Mouse (Mus musculus) ES-E14 (cell line): ENCODE data around the gene Tpd52l2. TPM values are rescaled to one million over a fixed set of nuclear protein-coding genes. Genes with fewer than 3 reads are reported as not detected.

Source experiments
- DNase-seq: peaks from one replicate; pipeline ENCODE4 v3.0.0-alpha.2; 2013; ENCODE audit warnings: low read depth, low spot score
- H3K27ac ChIP-seq: 2 replicates; pipeline ENCODE4 v1.5.1; 2012; ENCODE audit warnings: low read depth, mild to moderate bottlenecking, low read length, moderate library complexity, mixed read lengths; ENCODE audit not compliant: poor library complexity, insufficient read depth, severe bottlenecking
- H3K36me3 ChIP-seq: 2 replicates; pipeline ENCODE4 v1.6.1; 2012; ENCODE audit warnings: mild to moderate bottlenecking, low read length, moderate library complexity, mixed read lengths; ENCODE audit not compliant: control insufficient read depth, poor library complexity, insufficient read depth, severe bottlenecking
- H3K4me1 ChIP-seq, 2 experiments: fragments of 150-350 bp in 1 of 2; sonication (generic) in 1 of 2; 2 replicates each; pipeline ENCODE4 v1.6.1; 2012; ENCODE audit warnings: low read length in 2 of 2, mild to moderate bottlenecking in 1 of 2, mixed read lengths in 1 of 2; ENCODE audit not compliant: control insufficient read depth in 2 of 2, insufficient read depth in 2 of 2, poor library complexity in 1 of 2
- H3K4me3 ChIP-seq, 2 experiments: fragments of 150-350 bp in 1 of 2; sonication (generic) in 1 of 2; 2 replicates each; pipeline ENCODE4 v1.5.1; 2012; ENCODE audit warnings: low read length in 2 of 2, low read depth in 1 of 2, mild to moderate bottlenecking in 1 of 2, mixed read lengths in 1 of 2; ENCODE audit not compliant: insufficient read depth in 1 of 2, poor library complexity in 1 of 2, severe bottlenecking in 1 of 2
- H3K9ac ChIP-seq: 2 replicates; pipeline ENCODE4 v1.6.1; 2012; ENCODE audit warnings: low read depth, mild to moderate bottlenecking, low read length, mixed read lengths; ENCODE audit not compliant: poor library complexity, insufficient read depth, severe bottlenecking
- H3K9me3 ChIP-seq: fragments of 150-350 bp; sonication (generic); 2 replicates; pipeline ENCODE4 v1.6.1; 2012; ENCODE audit warnings: low read depth, mild to moderate bottlenecking, low read length; ENCODE audit not compliant: control insufficient read depth, insufficient read depth
- CHD2 ChIP-seq: IDR thresholded peaks from 2 replicates; pipeline ENCODE4 v1.6.1; 2014; ENCODE audit warnings: mild to moderate bottlenecking, low read depth, low read length, inconsistent platforms
- HCFC1 ChIP-seq: IDR thresholded peaks from 2 replicates; pipeline ENCODE4 v1.6.1; 2012; ENCODE audit warnings: low read length, inconsistent platforms, borderline replicate concordance; ENCODE audit not compliant: insufficient read depth
- MAFK ChIP-seq: IDR thresholded peaks from 2 replicates; pipeline ENCODE4 v1.6.1; 2014; ENCODE audit warnings: mild to moderate bottlenecking, low read depth, low read length, inconsistent platforms; ENCODE audit not compliant: insufficient read depth
- ZC3H11A ChIP-seq: IDR thresholded peaks from 2 replicates; pipeline ENCODE4 v1.6.1; 2012; ENCODE audit warnings: low read depth, mild to moderate bottlenecking, inconsistent platforms, low read length, borderline replicate concordance
- ZNF384 ChIP-seq: IDR thresholded peaks from 2 replicates; pipeline ENCODE4 v1.6.1; 2012; ENCODE audit warnings: low read depth, low read length, inconsistent platforms
- in situ Hi-C, 2 experiments: fragments of 600-800 bp; cut with MboI; formaldehyde crosslinking; loops; one replicate each; pipeline ENCODE4 v1.15.1; 2025; ENCODE audit warnings: low sequenced_read_pairs in 2 of 2, inconsistent platforms in 1 of 2; ENCODE audit not compliant: unreplicated experiment in 2 of 2
- total RNA-seq: library from RNA; depleted of rRNA; stranded (reverse); fragments of 300-350 nt; gene quantifications from 2 replicates; pipeline ENCODE4 v1.2.3, GENCODE M21; 2012

The Tpd52l2 gene
- total RNA-seq, 1 experiment, result 111 TPM

DNA sequence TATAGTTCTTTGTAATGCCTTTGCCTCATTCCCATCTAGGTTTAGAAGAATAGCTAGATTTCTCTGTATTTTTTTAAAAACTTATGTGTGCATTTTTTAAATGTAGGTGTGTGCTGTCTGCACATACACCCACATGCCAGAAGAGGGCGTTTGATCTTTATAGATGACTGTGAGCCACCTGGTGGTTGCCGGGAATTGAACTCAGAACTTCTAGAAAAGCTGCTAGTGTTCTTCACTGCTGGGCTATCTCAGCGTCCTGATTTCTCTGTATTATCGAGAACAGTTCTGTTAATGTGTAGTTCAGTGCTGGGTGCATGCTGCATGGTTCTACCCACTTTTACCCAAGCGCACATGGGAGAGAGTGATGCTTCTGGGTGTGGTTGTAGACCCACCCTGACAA is 25.9 kb downstream of the Tpd52l2 start:
- no peak overlapping the region for H3K9ac ChIP-seq
- H3K4me3 ChIP-seq, result peak overlapping the region in 1 of 2 experiments; percentile 25; a peak in 1 of 4 replicates
- H3K4me1 ChIP-seq, result peaks cover 5 to 7% of the 10 kb centered on the region in 2 experiments; a peak in 2 of 4 replicates
- no peaks in the 10 kb centered on the region for H3K9me3 ChIP-seq
- peaks cover 2% of the 10 kb centered on the region; the same call in 1 of the 2 replicates for H3K36me3 ChIP-seq
- in situ Hi-C loops, result no loop called here
- TF ChIP-seq ZNF384, result 0 out of 2 replicates have a peak, but pooled peaks have one; percentile 39
- TF ChIP-seq ZC3H11A, result 0 out of 2 replicates have a peak, but pooled peaks have one; percentile 3
- TF ChIP-seq CHD2, result no peak
- no peak for TF ChIP-seq HCFC1
- TF ChIP-seq MAFK, result no peak
- H3K27ac ChIP-seq, result no peak overlapping the region
- peak; percentile 50 for DNase-seq

DNA sequence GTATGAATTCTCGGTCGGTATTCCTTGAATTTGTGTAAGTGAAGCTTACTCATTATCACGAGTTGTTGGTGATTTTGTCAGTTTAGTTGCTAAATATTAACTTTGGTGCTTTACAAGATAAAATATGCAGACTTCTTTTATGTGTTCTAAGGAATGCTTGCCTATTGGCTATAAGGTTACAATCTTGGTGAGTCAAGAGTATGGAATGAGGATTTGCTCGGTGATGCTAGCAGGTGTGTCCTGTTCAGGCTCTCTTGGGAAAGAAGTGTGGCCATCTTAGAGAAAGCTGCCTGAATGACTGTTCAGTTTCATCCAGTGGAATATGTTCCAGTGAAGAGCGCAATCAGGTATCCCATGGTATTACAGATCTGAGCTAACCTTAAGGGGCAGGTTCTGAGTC is 28.6 kb downstream of the Tpd52l2 start:
- Histone ChIP-seq H3K9ac (no peak overlapping the region), H3K4me3 (no peak overlapping the region), H3K4me1 (peaks cover 3 to 4% of the 10 kb centered on the region in 2 experiments; a peak in 1 of 4 replicates), H3K9me3 (no peaks in the 10 kb centered on the region), H3K27ac (no peak overlapping the region), H3K36me3 (peaks cover 2% of the 10 kb centered on the region; the same call in 1 of the 2 replicates)
- in situ Hi-C loops, result no loop called here
- TF ChIP-seq HCFC1, result no peak
- no peak for DNase-seq

DNA sequence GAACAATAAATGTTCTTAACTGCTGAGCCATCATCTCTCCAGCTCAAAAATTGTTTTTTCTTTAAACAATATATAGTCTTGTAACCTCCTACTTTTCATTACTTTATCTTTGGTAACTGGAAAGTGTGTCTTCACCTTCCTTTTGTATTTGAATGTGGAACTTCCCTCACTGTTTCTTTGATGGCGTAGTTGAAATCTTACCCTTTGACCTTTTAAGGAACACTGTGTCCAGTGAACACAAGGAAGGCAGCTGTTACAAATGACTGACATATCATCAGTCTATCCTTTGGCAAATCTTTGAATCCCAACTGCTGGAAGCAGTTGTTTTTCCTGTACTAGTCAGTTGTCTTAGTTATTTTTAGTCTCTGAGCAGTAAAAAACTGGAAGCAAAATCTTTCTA is 32.1 kb downstream of the Tpd52l2 start:
- no peak overlapping the region for H3K4me3 ChIP-seq
- H3K4me1 ChIP-seq, result no peaks in the 10 kb centered on the region
- H3K9me3 ChIP-seq, result no peaks in the 10 kb centered on the region
- H3K9ac ChIP-seq, result no peak overlapping the region
- peaks cover 2% of the 10 kb centered on the region; the same call in 1 of the 2 replicates for H3K36me3 ChIP-seq
- no peak overlapping the region for H3K27ac ChIP-seq
- DNase-seq, result no peak
- no peak for TF ChIP-seq ZC3H11A
- TF ChIP-seq HCFC1, result no peak
- TF ChIP-seq ZNF384, result no peak
- TF ChIP-seq MAFK, result no peak
- no peak for TF ChIP-seq CHD2
- in situ Hi-C loops, result no loop called here

DNA sequence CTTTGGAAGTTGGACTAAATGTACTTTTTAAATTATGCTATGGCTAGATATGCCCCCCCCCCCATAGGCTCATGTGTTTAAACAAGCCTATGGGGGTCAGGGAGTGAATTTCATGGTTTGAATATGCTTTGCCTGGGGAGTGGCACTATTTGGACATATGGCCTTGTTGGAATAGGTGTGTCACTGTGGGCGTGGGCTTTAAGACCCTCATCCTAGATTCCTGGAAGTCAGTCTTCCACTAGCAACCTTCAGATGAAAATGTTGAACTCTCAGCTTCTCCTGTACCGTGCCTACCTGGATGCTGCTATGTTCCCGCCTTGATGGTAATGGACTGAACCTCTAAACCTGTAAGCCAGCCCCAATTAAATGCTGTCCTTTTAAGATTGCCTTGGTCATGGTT is 35.6 kb downstream of the Tpd52l2 start:
- H3K36me3 ChIP-seq, result no peaks in the 10 kb centered on the region
- no peak overlapping the region for H3K4me3 ChIP-seq
- no peaks in the 10 kb centered on the region for H3K9me3 ChIP-seq
- in situ Hi-C loops, result no loop called here
- peaks cover 0 to 1% of the 10 kb centered on the region in 2 experiments; a peak in 2 of 4 replicates for H3K4me1 ChIP-seq
- DNase-seq, result no peak
- H3K27ac ChIP-seq, result no peak overlapping the region
- TF ChIP-seq CHD2 (no peak), ZC3H11A (no peak), ZNF384 (no peak), MAFK (no peak), HCFC1 (no peak)
- H3K9ac ChIP-seq, result no peak overlapping the region

DNA sequence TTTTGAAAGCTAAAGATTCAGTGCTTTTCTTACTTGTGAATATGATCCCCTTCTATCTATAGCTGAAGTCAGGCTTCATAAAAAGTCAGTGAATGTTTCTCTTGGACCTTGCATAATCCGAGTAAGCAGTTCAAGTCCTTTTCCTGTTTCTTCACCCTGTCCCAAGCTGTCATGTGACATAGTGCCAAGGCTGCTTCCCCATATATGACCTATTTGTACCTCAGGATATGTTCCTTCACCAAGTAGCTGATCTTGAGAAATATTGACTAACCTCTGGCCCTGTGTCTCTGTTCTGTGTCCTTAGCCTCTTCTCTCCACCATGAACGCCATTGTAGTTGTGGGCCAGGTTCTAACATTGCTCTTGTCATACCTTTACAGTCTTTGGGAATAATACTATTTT is 39.5 kb downstream of the Tpd52l2 start:
- no peak for DNase-seq
- Histone ChIP-seq H3K4me1 (peaks cover 2 to 4% of the 10 kb centered on the region in 2 experiments; a peak in 2 of 4 replicates), H3K4me3 (no peak overlapping the region), H3K27ac (no peak overlapping the region), H3K9ac (no peak overlapping the region), H3K9me3 (no peaks in the 10 kb centered on the region), H3K36me3 (no peaks in the 10 kb centered on the region)
- TF ChIP-seq HCFC1 (no peak), ZNF384 (no peak), MAFK (no peak), ZC3H11A (no peak), CHD2 (no peak)
- in situ Hi-C loops, result no loop called here
